Mouse (Mus musculus) liver, embryonic 16.5 days (tissue): ENCODE data around the gene Ust. TPM values are rescaled to one million over a fixed set of nuclear protein-coding genes. Genes with fewer than 3 reads are reported as not detected.

ENCODE experiments used
- ATAC-seq: fragments of 200-750 bp; cut with Nextera tagmentation; 2 replicates; pipeline ENCODE4 v1.8.0; 2017; ENCODE audit warnings: low read depth, mild to moderate bottlenecking, moderate number of reproducible peaks, moderate library complexity
- H3K27ac ChIP-seq: fragments of 300-500 bp; sonication (generic); 2 replicates; pipeline ENCODE4 v1.5.1; 2014; ENCODE audit warnings: mild to moderate bottlenecking, low read length
- H3K27me3 ChIP-seq: fragments of 300-500 bp; sonication (generic); 2 replicates; pipeline ENCODE4 v1.6.1; 2014; ENCODE audit warnings: low read depth, low read length, mixed read lengths; ENCODE audit not compliant: control insufficient read depth, insufficient read depth
- H3K36me3 ChIP-seq: fragments of 300-500 bp; sonication (generic); 2 replicates; pipeline ENCODE4 v1.6.1; 2014; ENCODE audit warnings: mild to moderate bottlenecking; ENCODE audit not compliant: control insufficient read depth, insufficient read depth
- H3K4me1 ChIP-seq: fragments of 300-500 bp; sonication (generic); 2 replicates; pipeline ENCODE4 v1.6.1; 2014; ENCODE audit warnings: low read depth, low read length, mixed read lengths; ENCODE audit not compliant: control insufficient read depth
- H3K4me2 ChIP-seq: fragments of 300-500 bp; sonication (generic); 2 replicates; pipeline ENCODE4 v1.6.1; 2014; ENCODE audit warnings: low read depth, low read length, mixed read lengths
- H3K4me3 ChIP-seq: fragments of 300-500 bp; sonication (generic); 2 replicates; pipeline ENCODE4 v1.5.1; 2014; ENCODE audit warnings: low read depth, mild to moderate bottlenecking, low read length
- H3K9ac ChIP-seq: fragments of 300-500 bp; sonication (generic); 2 replicates; pipeline ENCODE4 v1.6.1; 2014; ENCODE audit warnings: low read depth, low read length
- H3K9me3 ChIP-seq: fragments of 300-500 bp; sonication (generic); replicated peaks from 2 replicates; pipeline ENCODE4 v1.6.1; 2016; ENCODE audit warnings: low read length; ENCODE audit not compliant: control insufficient read depth
- WGBS: fragments of 180-500 bp; shearing (Covaris S2); extraction: QIAGEN DNeasy Blood & Tissue Kit; methylation state at CpG from one replicate; pipeline ENCODE4 v1.1.7; 2014; ENCODE audit not compliant: insufficient replicate concordance; 5-methylcytosine and 5-hydroxymethylcytosine counted together
- polyA plus RNA-seq: library from polyadenylated mRNA; unstranded; fragments of >200 nt; fragmentation: Nextera tagmentation; extraction: Ambion mirVana; gene quantifications from 2 replicates; pipeline ENCODE4 v1.2.1, GENCODE M21; 2015

Gene Ust
- polyA plus RNA-seq, 1 experiment from 2014 or later: 0.48 TPM

DNA sequence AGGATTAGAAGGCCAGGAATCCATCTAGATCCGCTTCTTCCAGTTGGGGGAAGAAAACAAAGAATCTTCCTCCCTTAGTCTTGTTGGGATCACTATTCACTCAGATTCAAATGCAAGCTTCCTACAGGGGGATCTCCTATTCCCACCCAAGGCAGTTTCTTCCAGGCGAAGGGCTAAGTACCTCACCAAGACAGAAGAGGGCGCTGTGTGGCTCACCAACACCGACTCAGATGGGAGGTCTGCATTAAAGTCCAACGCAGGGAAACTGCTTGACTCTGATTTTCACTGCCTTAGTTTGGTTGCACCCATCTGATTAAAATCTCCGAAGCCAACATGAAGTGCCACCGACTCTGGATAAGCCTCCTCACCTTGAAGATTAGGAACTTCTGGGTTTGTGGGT lies 10.5 kb upstream of the Ust start:
- H3K36me3 ChIP-seq: no peaks in the 10 kb centered on the region
- H3K4me1 ChIP-seq: no peaks in the 10 kb centered on the region
- no peak for ATAC-seq
- H3K27ac ChIP-seq: no peak overlapping the region
- H3K4me3 ChIP-seq: no peak overlapping the region
- H3K9me3 ChIP-seq: no peaks in the 10 kb centered on the region
- no peak overlapping the region for H3K9ac ChIP-seq
- H3K4me2 ChIP-seq: no peak overlapping the region
- H3K27me3 ChIP-seq: no peaks in the 10 kb centered on the region
- WGBS: 30% methylated on average over 7 of the region's 7 CpGs

- 17% methylated on average over 1 of the region's 1 CpGs for WGBS
- Histone ChIP-seq H3K27ac (no peak overlapping the region), H3K9me3 (no peaks in the 10 kb centered on the region), H3K36me3 (no peaks in the 10 kb centered on the region), H3K4me2 (no peak overlapping the region), H3K4me1 (no peaks in the 10 kb centered on the region), H3K4me3 (no peak overlapping the region), H3K9ac (no peak overlapping the region), H3K27me3 (no peaks in the 10 kb centered on the region)
- no peak for ATAC-seq
Measured at GRCm38 (mm10) chr10:8525354-8525753, 6.7 kb upstream of the Ust start.

GRCm38 (mm10) chr10:8521536-8521935 lies 2.9 kb upstream of the Ust start:
- no peaks in the 10 kb centered on the region for H3K9me3 ChIP-seq
- H3K27ac ChIP-seq: no peak overlapping the region
- no peaks in the 10 kb centered on the region for H3K4me1 ChIP-seq
- 59% methylated on average over 6 of the region's 6 CpGs for WGBS
- H3K36me3 ChIP-seq: no peaks in the 10 kb centered on the region
- H3K9ac ChIP-seq: no peak overlapping the region
- ATAC-seq: no peak
- H3K4me3 ChIP-seq: no peak overlapping the region
- peaks cover 28% of the 10 kb centered on the region for H3K27me3 ChIP-seq
- H3K4me2 ChIP-seq: no peak overlapping the region

DNA sequence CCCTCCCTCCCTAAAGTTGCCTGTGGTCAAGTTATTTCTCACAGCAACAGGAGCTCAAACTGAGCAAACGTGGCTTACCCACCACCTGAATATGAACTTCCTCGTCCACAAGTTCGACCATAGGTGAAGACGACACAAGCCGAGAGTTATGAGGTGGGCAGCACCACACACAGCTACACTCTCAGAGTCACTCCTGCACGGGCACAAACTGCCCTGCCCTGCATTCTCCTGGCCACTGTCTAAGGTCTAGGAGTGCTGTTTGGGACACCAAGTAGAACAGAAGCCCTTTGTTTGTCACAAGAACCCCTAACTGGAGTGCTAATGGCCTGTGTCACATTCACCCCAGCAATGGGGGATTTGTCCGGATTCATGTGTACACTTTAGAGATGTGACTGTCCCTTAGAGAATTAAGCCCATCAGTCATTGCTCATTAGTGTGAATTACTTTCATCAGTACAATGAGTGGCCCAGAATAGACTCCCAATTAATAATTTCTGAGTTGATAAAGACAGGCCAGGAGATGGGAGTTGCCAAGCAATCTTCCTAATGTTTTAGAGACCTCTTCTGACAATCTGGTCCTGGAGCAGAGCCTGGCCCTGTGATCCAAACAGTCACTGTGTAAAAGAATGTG lies 2.3 kb upstream of the Ust start:
- ATAC-seq: no peak
- Histone ChIP-seq H3K27ac (no peak overlapping the region), H3K4me2 (no peak overlapping the region), H3K9me3 (no peaks in the 10 kb centered on the region), H3K4me1 (no peaks in the 10 kb centered on the region), H3K4me3 (no peak overlapping the region), H3K36me3 (no peaks in the 10 kb centered on the region), H3K9ac (no peak overlapping the region), H3K27me3 (peaks cover 28% of the 10 kb centered on the region)
- 47% methylated on average over 7 of the region's 7 CpGs for WGBS

DNA sequence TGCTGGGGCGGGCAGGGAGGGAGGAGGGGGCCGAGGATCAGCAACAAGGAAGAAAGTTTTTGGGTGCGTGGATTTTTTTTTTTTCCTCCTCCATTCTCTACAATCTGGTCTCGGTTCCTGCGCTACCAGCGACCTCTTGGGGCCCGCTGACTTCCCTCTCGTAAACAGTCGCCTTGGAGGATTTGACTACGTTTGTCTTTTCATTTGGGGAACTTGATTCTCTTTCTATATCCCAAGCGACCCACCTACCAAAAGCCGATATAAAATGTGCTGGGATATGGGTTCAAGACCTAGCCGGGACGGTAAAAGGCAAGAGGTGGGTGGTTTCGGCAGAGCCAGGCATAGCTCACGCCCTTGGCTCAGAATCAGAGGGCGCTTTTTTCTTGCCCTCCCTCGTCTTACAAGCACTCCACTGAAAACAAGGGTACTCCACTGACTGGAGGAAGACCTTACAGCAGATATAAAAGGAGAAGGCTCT lies 428 bp upstream of the Ust start:
- H3K9ac ChIP-seq: no peak overlapping the region
- no peaks in the 10 kb centered on the region for H3K4me1 ChIP-seq
- H3K4me2 ChIP-seq: peak overlapping the region; percentile 62
- peaks cover 28% of the 10 kb centered on the region for H3K27me3 ChIP-seq
- H3K27ac ChIP-seq: no peak overlapping the region; the same call in 1 of the 2 replicates
- H3K9me3 ChIP-seq: no peaks in the 10 kb centered on the region
- ATAC-seq: no peak
- H3K36me3 ChIP-seq: no peaks in the 10 kb centered on the region
- peak overlapping the region; percentile 60 for H3K4me3 ChIP-seq
- WGBS: 2% methylated on average over 18 of the region's 18 CpGs

DNA sequence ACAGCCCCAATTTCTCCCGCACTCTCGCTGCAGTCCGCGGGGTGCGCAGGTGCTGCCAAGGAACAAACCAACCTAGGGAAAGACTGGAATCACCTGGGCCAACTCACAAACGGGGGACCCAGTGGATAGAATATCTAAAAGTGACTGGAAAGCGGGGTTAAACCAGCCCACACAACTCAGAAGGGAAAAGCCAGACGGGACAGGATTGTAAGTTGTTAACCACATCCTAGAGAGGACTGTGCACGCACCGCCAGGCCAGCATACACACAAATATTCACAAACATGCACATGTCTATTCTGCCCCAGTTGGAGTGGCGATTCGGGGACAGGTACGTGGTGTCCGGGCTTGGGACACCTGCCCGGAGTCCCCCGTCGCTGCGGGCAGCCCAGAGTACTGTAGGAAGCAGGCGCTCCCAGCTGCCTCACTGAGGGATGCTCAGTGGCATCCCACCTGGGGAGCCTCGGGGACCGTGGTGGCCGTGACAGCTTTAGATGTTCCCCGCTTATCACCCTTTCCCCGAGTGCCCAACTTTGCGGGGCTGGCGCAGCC lies 959 bp downstream of the Ust start:
- Histone ChIP-seq H3K36me3 (no peaks in the 10 kb centered on the region), H3K9ac (no peak overlapping the region), H3K4me3 (peak overlapping the region; percentile 60), H3K27me3 (peaks cover 28% of the 10 kb centered on the region), H3K4me1 (no peaks in the 10 kb centered on the region), H3K4me2 (peak overlapping the region; percentile 62), H3K27ac (no peak overlapping the region), H3K9me3 (no peaks in the 10 kb centered on the region)
- no peak for ATAC-seq
- WGBS: 1% methylated on average over 26 of the region's 26 CpGs

- peak overlapping the region; percentile 62 for H3K4me2 ChIP-seq
- WGBS: 5% methylated on average over 9 of the region's 9 CpGs
- no peaks in the 10 kb centered on the region for H3K36me3 ChIP-seq
- no peak overlapping the region for H3K9ac ChIP-seq
- H3K27ac ChIP-seq: no peak overlapping the region
- H3K4me3 ChIP-seq: no peak overlapping the region; the same call in 1 of the 2 replicates
- H3K27me3 ChIP-seq: peaks cover 28% of the 10 kb centered on the region
- ATAC-seq: no peak
- no peaks in the 10 kb centered on the region for H3K9me3 ChIP-seq
- no peaks in the 10 kb centered on the region for H3K4me1 ChIP-seq
Measured at GRCm38 (mm10) chr10:8516916-8517524, 1.6 kb downstream of the Ust start.

DNA sequence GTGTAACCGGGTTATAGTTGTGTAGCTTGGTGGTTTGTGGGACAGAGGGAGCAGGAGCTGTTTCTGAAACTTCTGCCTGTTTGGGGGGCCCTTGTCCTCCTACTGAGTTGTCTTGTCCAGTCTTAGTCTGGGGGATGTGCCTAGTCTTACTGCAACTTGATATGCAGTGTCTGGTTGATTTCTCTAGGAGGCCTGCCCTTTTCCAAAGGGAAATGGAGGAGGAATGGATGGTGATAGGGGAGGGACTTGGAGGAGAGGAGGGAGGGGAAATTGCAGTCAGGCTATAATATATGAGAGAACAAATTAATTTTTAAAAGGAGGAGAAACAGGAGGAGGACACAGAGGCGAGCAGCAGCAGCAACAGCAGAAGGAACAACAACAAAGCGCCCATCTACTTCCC lies 4.9 kb downstream of the Ust start:
- Histone ChIP-seq H3K27me3 (peaks cover 19% of the 10 kb centered on the region), H3K36me3 (no peaks in the 10 kb centered on the region), H3K4me3 (no peak overlapping the region), H3K9ac (no peak overlapping the region), H3K4me1 (no peaks in the 10 kb centered on the region), H3K9me3 (no peaks in the 10 kb centered on the region), H3K4me2 (no peak overlapping the region), H3K27ac (no peak overlapping the region)
- ATAC-seq: no peak
- WGBS: 63% methylated on average over 3 of the region's 3 CpGs

DNA sequence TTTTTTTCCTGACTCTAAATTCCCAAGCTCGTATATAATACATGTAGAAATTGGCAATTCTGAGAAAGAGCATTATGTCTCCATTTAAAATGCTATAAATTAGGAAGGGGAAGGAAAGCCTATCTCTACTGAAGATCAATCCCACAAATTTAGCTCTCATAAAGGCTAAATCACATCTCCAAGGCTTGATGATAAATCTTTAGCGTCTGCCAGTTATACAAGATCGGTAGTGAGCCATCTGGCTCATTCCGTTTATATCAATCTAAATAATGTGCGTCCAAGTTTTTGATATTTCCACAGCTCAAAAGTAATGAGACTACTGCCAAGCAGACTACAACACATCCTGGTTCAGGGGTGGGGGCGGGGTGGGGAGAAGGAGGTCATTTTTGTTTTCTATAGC lies 6.4 kb downstream of the Ust start:
- no peaks in the 10 kb centered on the region for H3K36me3 ChIP-seq
- no peak overlapping the region for H3K4me2 ChIP-seq
- WGBS: 71% methylated on average over 6 of the region's 6 CpGs
- H3K9me3 ChIP-seq: no peaks in the 10 kb centered on the region
- H3K4me3 ChIP-seq: no peak overlapping the region
- no peak overlapping the region for H3K27ac ChIP-seq
- ATAC-seq: no peak
- H3K27me3 ChIP-seq: peaks cover 4% of the 10 kb centered on the region
- H3K9ac ChIP-seq: no peak overlapping the region
- no peaks in the 10 kb centered on the region for H3K4me1 ChIP-seq
